Mouse (Mus musculus): Measurements from ENCODE around the gene Pfn1. TPM values are rescaled to one million over a fixed set of nuclear protein-coding genes. Genes with fewer than 3 reads are reported as not detected.
A peak's percentile ranks its signal among the peaks of the same experiment; 100 is the strongest.

Pfn1 gene
- total RNA-seq, 1 experiment, result 732 TPM

DNA sequence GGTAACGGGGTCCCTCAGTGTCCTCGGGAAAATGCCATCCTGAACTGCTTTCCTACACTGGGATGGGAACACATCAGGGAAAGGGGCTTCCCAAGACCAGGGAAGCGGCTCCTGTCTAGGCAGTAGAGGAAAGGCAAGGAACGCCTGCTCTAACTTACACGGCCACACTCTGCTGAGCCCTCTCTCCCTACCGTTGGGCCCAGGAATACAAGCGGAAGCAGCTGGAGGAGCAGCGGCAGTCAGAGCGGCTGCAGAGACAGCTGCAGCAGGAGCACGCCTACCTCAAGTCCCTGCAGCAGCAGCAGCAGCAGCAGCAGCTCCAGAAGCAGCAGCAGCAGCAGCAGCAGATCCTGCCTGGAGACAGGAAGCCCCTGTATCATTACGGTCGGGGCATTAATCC lies 47.7 kb downstream of the Pfn1 start:
- Histone ChIP-seq H3K4me3 (ENCODE audit: insufficient read depth in 1 of 2, low read depth in 1 of 2, low read length in 2 of 2, poor library complexity in 1 of 2, severe bottlenecking in 1 of 2) (no peak overlapping the region), H3K36me3 (ENCODE audit: control insufficient read depth, insufficient read depth, low read length, poor library complexity, severe bottlenecking) (peaks cover 52% of the 10 kb centered on the region), H3K9ac (ENCODE audit: insufficient read depth, low read depth, low read length, poor library complexity, severe bottlenecking) (no peak overlapping the region), H3K27ac (ENCODE audit: insufficient read depth, low read depth, low read length, poor library complexity, severe bottlenecking) (no peak overlapping the region), H3K9me3 (ENCODE audit: control insufficient read depth, insufficient read depth, low read depth, low read length) (no peaks in the 10 kb centered on the region), H3K4me1 (ENCODE audit: control insufficient read depth in 2 of 2, insufficient read depth in 2 of 2, low read length in 2 of 2, poor library complexity in 1 of 2) (peaks cover 0 to 4% of the 10 kb centered on the region in 2 experiments; a peak in 1 of 4 replicates)
- in situ Hi-C loops (cut with MboI; ENCODE audit: low sequenced_read_pairs in 2 of 2, unreplicated experiment in 2 of 2), result no loop called here
- no peak for DNase-seq (ENCODE audit: low read depth, low spot score)
- TF ChIP-seq ZC3H11A (IDR thresholded peaks at IDR 0.05; ENCODE audit: borderline replicate concordance, low read depth, low read length), result no peak
- no peak for TF ChIP-seq HCFC1 (IDR thresholded peaks at IDR 0.05; ENCODE audit: borderline replicate concordance, insufficient read depth, low read length)
- no peak for TF ChIP-seq MAFK (IDR thresholded peaks at IDR 0.05; ENCODE audit: insufficient read depth, low read depth, low read length)
- TF ChIP-seq ZNF384 (IDR thresholded peaks at IDR 0.05; ENCODE audit: low read depth, low read length), result no peak
- no peak for TF ChIP-seq CHD2 (IDR thresholded peaks at IDR 0.05; ENCODE audit: low read depth, low read length)

DNA sequence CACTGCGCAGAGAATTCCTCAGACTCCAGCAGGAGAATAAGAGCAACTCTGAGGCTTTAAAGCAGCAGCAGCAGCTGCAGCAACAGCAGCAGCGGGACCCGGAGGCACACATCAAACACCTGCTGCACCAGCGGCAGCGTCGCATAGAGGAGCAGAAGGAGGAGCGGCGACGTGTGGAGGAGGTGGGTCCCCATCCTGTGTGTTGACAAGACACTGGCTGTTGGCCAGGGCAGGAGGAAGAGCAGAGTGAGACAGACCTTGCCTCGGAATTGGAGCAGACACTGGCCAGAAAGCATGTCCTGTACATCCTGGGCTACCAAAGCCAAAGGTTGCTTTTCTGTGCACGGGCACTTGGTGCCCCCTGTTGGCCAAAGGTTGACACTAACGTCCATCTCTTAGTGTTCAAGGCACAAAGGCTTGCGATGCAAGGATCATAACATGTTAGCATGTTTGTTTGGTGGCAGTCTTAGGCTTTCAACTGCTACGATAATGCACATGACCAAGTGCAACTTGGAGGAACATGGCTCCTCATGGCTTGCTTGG lies 49.3 kb downstream of the Pfn1 start:
- Histone ChIP-seq H3K9me3 (ENCODE audit: control insufficient read depth, insufficient read depth, low read depth, low read length) (no peaks in the 10 kb centered on the region), H3K36me3 (ENCODE audit: control insufficient read depth, insufficient read depth, low read length, poor library complexity, severe bottlenecking) (peaks cover 46% of the 10 kb centered on the region), H3K9ac (ENCODE audit: insufficient read depth, low read depth, low read length, poor library complexity, severe bottlenecking) (no peak overlapping the region), H3K4me3 (ENCODE audit: insufficient read depth in 1 of 2, low read depth in 1 of 2, low read length in 2 of 2, poor library complexity in 1 of 2, severe bottlenecking in 1 of 2) (no peak overlapping the region), H3K27ac (ENCODE audit: insufficient read depth, low read depth, low read length, poor library complexity, severe bottlenecking) (no peak overlapping the region), H3K4me1 (ENCODE audit: control insufficient read depth in 2 of 2, insufficient read depth in 2 of 2, low read length in 2 of 2, poor library complexity in 1 of 2) (peaks cover 0 to 4% of the 10 kb centered on the region in 2 experiments; a peak in 1 of 4 replicates)
- TF ChIP-seq ZC3H11A (IDR thresholded peaks at IDR 0.05; ENCODE audit: borderline replicate concordance, low read depth, low read length), result peak; percentile 66; the same call in 1 of the 2 replicates
- no peak for TF ChIP-seq ZNF384 (IDR thresholded peaks at IDR 0.05; ENCODE audit: low read depth, low read length)
- no peak for TF ChIP-seq HCFC1 (IDR thresholded peaks at IDR 0.05; ENCODE audit: borderline replicate concordance, insufficient read depth, low read length)
- no peak for TF ChIP-seq CHD2 (IDR thresholded peaks at IDR 0.05; ENCODE audit: low read depth, low read length)
- in situ Hi-C loops (cut with MboI; ENCODE audit: low sequenced_read_pairs in 2 of 2, unreplicated experiment in 2 of 2), result no loop called here
- DNase-seq (ENCODE audit: low read depth, low spot score), result peak; percentile 54

Other genes with a start within 250 kb of the Pfn1 start
- 76.5 and 77.5 TPM in 2 replicates for gene Pelp1, start 244.6 kb downstream of the Pfn1 start, total RNA-seq (2012; rRNA removed)
- gene Arrb2, start 222.0 kb downstream of the Pfn1 start, total RNA-seq (2012; rRNA removed), result 30.6 and 43.1 TPM in 2 replicates
- gene Med11, start 202.7 kb downstream of the Pfn1 start, total RNA-seq (2012; rRNA removed), result 29.1 and 31.2 TPM in 2 replicates
- gene Zmynd15, start 195.2 kb downstream of the Pfn1 start, total RNA-seq (2012; rRNA removed), result 0.54 and 1.5 TPM in 2 replicates
- gene Cxcl16, start 194.7 kb downstream of the Pfn1 start, total RNA-seq (2012; rRNA removed), result 2.9 and 6.6 TPM in 2 replicates
- 3.8 and 4.6 TPM in 2 replicates for gene Tm4sf5, start 149.4 kb downstream of the Pfn1 start, total RNA-seq (2012; rRNA removed)
- not detected in 2 replicates for gene Vmo1, start 140.0 kb downstream of the Pfn1 start, total RNA-seq (2012; rRNA removed)
- 0.42 and 0.54 TPM in 2 replicates for gene Gltpd2, start 135.4 kb downstream of the Pfn1 start, total RNA-seq (2012; rRNA removed)
- gene Psmb6, start 129.3 kb downstream of the Pfn1 start, total RNA-seq (2012; rRNA removed), result 506 and 612 TPM in 2 replicates
- gene Gm40193, start 121.7 kb downstream of the Pfn1 start, total RNA-seq (2012; rRNA removed), result not detected in 2 replicates
- gene Pld2, start 114.6 kb downstream of the Pfn1 start, total RNA-seq (2012; rRNA removed), result 4.4 and 6.3 TPM in 2 replicates
- gene Mink1, start 91.8 kb downstream of the Pfn1 start, total RNA-seq (2012; rRNA removed), result 23.0 and 27.5 TPM in 2 replicates
- gene 4930544D05Rik, start 38.8 kb downstream of the Pfn1 start, total RNA-seq (2012; rRNA removed), result 0.45 and 0.53 TPM in 2 replicates
- gene Chrne, start 35.4 kb downstream of the Pfn1 start, total RNA-seq (2012; rRNA removed), result 1.2 TPM in 1 of 2 replicates, not detected in the other
- 0.45 and 0.85 TPM in 2 replicates for gene Gp1ba, start 15.5 kb downstream of the Pfn1 start, total RNA-seq (2012; rRNA removed)
- 113 and 157 TPM in 2 replicates for gene Rnf167, start 7.4 kb downstream of the Pfn1 start, total RNA-seq (2012; rRNA removed)
- gene Slc25a11, start 7.2 kb downstream of the Pfn1 start, total RNA-seq (2012; rRNA removed), result 84.5 and 97.4 TPM in 2 replicates
- 21.1 and 31.7 TPM in 2 replicates for gene Eno3, start 2.6 kb upstream of the Pfn1 start, total RNA-seq (2012; rRNA removed)
- 68.0 and 74.5 TPM in 2 replicates for gene Spag7, start 14.8 kb upstream of the Pfn1 start, total RNA-seq (2012; rRNA removed)
- gene Camta2, start 33.5 kb upstream of the Pfn1 start, total RNA-seq (2012; rRNA removed), result 3.9 and 5.6 TPM in 2 replicates
- gene Inca1, start 45.5 kb upstream of the Pfn1 start, total RNA-seq (2012; rRNA removed), result 0.48 and 1.2 TPM in 2 replicates
- gene Kif1c, start 45.9 kb upstream of the Pfn1 start, total RNA-seq (2012; rRNA removed), result 25.3 and 29.2 TPM in 2 replicates
- 1.4 and 2.1 TPM in 2 replicates for gene Zfp3, start 109.6 kb upstream of the Pfn1 start, total RNA-seq (2012; rRNA removed)
- gene Scimp, start 157.9 kb upstream of the Pfn1 start, total RNA-seq (2012; rRNA removed), result not detected in 2 replicates
- 29.0 and 38.8 TPM in 2 replicates for gene Rabep1, start 190.1 kb upstream of the Pfn1 start, total RNA-seq (2012; rRNA removed)

All from ES-E14 (cell line).